Mouse (Mus musculus): ENCODE measurements around the gene Ppfia4.

DNA sequence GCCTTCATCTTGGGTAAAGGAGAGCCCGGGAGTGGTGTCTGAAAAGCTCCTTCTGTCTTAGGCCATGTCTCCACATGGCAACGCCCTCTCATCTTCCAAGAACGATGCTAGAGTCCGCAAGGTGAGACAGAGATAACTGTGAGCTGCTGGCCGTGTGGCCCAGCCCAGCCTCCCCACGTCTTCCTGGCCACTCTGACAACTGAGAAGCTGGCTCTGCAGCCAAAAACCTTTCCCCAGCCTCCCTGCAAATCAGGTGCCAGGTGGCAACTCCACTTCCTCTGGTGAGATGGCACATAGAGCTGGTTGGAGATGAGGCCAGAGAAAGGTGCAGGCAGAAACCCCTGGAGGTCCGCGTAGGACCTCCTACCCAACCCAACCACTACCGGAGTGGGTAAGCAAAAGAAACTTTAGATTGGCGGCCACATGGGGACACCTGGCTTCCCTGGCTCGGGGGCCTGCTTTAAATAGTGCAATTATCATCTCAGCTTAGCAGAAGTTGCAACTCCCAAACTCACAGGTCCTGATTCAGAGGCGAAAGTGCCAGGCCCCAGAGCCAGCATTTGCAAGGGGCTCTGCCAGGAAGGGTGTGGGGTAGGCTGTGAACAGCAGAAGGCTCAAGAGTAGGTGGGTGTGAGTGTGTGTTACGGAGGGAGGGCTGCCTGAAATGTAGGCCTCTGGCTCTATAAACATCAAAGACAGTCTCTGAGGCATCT, 2.6 kb upstream of the Ppfia4 start:
- TF ChIP-seq CTCF (conservative IDR thresholded peaks at IDR 0.05 in 1 of 2, IDR thresholded peaks at IDR 0.05 in 1 of 2; ENCODE audit: low read depth in 2 of 2, low read length in 2 of 2) = no peak
- no peak for TF ChIP-seq POLR2AphosphoS2 (IDR thresholded peaks at IDR 0.05; ENCODE audit: low read depth, low read length)
- TF ChIP-seq ZNF384 (IDR thresholded peaks at IDR 0.05; ENCODE audit: low read depth, low read length) = no peak

Measured in CH12.LX (cell line).